Mouse (Mus musculus) cerebellum, adult 9-11 months (tissue): Measurements from ENCODE around the gene Rcan1.
"Not testable (repeated sequence)": the region's sequence is repeated elsewhere in the genome, so short reads cannot be mapped to it uniquely, and the experiment has no call there.

Experiments used
- DNase-seq: peaks from one replicate; pipeline ENCODE4 v3.0.0; 2022

Rcan1 gene

DNA sequence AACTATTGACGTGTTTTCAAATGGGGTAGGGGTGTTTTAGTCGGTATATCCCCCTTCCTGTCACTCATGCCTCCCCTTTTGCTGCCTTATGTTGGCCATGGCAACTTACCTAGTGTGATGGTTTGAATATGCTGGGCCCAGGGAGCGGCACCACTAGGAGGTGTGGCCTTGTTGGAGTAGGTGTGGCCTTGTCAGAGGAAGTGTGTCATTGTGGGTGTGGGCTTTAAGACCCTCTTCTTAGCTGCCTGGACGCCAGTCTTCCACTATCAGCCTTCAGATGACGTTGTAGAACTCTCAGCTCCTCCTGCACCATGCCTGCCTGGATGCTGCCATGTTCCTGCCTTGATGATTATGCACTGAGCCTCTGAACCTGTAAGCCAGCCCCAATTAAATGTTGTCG, at the start of gene Rcan1:
Gene Rcan1 (minus strand): TSS at position 162 of the 400 bp plus-strand sequence.
- DNase-seq = no peak

DNA sequence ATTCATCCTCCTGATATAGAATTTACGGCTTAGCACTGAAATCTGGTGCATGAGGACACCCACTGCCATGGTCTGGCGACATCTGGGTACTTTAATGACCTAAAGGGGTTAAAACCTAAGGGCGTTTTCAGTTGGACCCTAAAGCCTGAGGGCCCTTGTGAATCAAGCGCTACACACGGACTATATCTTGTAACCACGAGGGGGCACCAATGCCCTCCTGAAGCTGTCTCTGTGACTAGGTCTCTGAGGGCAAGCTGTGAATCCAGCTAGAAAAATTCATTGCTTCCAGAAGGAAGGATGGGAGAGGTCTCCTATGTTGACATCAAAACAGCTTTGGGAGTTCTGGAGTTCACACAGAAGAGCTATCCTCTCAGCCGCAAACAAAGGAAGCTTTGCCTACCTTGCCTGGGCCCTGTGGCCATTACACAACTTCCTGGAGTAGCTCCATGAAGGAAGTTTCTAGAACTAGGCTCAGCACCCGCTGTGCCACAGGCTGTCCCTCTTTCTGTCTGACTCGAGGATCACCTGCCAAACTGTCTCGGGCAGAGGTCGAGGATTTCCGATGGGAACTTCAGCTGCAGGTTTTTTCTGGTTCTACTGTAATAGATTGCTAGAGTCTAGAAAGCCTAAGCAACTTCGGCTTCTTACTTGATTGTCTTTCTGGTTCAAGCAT, 49.3 kb upstream of the Rcan1 start:
- DNase-seq = no peak

DNA sequence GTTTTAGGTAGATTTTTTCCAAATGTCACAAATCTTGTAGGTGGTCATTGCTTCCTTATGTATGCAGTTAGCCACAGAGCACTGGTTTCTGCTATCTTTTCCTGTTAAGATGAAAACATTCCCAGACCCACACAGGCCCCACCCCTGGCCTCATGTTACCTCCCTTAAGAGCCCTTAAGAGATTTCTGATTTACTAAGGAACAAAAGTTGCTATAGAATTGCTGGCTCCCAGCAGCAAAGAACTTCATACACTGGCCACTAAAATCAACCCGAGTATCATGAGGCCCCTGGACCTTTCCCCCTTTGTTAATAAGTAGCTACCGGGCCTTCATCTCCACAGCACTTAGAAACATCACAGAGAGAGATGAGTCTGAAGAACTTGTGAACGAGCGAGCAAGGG, 48.1 kb upstream of the Rcan1 start:
- no peak for DNase-seq

DNA sequence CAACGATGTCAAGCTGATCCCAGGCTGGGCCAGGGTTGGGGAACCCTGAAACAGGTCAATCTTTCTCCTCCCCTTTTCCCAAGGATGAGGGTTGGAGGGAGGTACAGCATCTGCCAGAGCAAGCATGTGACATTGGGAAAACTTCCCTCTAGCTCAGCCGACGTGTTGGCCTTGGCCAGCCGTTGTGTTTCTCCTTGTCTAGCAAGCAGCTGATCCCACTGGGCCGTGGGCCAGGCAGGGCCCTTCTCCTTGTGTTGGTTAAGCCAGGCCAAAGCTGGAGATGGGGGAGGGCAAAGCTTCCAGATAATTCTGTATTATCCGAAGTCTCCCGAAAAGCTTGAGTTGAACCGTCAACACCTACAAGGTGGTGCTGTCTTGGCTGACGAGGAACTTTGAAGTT, 45.5 kb upstream of the Rcan1 start:
- no peak for DNase-seq

DNA sequence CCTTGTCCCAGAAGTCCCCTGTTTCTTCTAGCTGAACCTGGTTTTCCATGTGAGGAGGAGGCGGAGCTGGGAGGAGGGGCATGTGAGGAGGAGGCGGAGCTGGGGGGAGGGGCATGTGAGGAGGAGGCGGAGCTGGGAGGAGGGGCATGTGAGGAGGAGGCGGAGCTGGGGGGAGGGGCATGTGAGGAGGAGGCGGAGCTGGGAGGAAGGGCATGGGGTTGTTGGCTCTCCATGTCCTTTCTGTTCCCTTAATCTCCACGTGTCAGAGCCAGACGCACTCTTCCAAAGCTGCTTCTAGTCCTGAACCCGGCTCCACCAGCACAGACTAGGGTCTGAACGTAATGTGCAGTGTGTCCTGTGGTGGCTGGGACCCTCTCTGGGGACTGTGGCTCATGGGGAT, 44.2 kb upstream of the Rcan1 start:
- not testable (repeated sequence) for DNase-seq

DNA sequence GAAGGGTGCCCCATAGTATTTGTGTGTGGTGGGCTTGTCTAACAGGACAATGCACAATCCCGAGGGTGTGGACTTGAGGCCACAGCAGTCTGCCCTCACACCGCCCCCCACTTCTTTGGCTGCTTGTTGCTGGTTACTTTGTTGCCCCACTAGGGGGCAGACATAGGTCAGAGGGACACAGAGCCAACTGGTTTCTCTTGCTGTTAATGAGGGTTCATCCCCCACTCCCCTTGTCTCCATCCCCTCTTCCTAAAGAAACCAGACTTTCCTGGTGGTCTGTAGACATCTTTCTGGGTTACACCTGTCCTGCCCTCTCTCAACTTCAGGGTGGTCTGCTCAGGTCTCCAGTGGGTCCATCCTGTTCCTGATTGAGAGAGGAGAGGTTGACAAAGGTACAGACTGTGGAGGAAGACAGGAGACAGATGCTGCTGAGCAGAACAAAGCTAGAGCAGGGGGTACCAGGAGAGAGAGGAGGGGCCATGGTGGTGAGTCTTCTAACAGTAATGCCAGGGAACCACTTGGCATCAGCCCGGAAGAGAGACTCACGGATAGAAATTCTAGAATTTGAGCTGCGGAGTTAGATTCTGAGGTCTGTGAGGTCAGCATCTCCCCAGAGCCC, 41.2 kb upstream of the Rcan1 start:
- DNase-seq = peak; percentile 4

DNA sequence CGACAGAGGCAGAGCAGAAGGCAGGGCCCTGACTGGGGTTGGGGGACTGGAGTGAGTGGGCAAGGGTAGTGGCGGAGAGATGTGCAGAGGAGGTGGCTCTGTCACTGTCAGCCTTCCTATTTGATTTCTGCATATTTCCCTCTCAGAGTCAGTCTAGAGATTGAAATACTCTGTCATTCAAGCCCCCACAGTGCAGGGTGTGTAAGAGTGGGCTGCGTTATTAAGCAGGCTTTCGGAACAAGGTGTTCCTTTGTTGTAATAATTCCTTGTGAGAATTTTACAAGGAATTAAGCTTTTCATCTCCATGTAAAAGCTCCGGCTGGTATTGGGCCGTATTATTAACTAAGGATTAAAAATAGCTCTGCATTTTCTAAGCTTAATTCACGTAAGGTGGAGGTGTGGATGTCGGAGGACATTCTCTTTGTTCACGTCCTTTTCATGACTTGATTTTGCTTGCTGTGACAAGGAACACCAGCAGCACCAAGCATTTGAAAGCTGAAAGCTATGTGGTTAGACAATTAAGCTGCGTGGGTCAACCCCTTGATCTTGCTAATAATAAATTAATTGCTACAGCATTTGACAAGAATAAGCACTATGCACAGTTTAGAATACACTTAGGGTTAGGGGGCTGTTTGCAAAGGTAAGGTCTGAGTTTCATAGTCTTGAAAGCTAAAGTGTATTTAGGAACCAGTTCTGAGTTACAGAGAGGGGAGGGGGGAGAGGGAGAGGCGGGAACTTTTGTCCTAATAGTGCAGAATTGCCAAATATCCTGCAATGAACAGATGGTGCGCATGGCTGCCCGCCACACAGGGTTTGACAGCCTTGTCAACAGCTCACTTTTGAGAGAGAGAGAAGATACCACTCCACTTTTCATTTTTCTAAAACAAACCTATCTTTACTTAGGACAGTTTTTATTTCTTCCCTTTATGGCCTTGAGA, 40.4 kb upstream of the Rcan1 start:
- peak; percentile 11 for DNase-seq

DNA sequence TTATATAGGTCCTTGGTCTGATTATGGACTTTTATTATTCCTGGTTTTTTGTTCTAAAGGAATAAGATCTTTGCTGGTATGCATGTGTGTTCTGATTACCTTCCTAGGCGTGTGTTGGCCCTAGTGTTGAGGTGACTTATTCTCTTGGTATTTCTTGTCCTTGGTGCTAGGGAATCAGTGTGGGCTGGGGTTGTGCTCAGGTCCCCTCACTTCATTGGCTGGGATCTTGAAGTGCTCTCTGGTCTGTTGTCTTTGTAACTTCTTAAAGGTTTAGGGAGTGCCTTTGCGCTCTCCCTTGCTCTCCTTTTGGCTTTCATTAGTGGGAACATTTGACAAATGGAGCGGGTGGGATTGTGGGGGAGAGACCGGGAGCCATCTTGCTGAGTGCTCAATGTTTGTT, 36.9 kb upstream of the Rcan1 start:
- no peak for DNase-seq

DNA sequence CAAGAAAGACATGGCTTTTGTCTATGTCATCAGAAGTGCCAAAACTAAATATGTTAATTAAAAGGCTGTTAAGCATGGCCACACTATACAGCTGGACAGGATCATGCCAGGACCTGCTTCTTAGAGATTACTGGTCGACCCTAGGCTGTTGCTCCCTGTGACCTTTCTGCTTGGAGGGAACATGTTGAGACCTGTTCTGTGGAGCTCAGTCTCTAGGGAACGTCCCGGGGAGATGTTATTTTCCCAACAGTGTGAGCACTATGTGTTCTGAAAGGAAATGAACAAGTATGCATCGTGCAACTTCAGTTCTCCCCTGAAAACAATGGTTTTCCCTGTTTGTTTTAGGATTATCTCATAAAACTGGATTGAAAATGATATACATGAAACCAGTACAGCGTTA, 32.4 kb upstream of the Rcan1 start:
- DNase-seq = no peak

DNA sequence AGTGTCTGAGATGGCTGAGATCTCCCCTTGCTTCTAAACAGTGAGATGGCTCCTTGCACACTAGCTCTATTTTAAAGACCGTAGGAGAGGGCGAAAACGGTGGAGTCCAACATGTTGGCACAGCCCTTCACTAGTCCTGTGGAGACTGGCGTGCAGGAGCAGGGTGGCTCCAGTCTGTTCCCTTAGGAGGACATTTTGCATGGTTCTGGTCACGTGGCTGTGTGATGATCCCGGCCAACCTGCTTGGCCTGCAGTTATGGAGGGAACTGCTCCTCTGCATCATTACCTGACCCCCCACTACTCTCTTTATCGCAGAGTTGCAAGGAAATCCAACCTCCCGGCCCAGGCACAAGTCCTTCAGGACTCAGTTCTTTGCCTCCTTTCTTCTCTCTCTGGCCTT, 29.9 kb upstream of the Rcan1 start:
- DNase-seq = no peak

DNA sequence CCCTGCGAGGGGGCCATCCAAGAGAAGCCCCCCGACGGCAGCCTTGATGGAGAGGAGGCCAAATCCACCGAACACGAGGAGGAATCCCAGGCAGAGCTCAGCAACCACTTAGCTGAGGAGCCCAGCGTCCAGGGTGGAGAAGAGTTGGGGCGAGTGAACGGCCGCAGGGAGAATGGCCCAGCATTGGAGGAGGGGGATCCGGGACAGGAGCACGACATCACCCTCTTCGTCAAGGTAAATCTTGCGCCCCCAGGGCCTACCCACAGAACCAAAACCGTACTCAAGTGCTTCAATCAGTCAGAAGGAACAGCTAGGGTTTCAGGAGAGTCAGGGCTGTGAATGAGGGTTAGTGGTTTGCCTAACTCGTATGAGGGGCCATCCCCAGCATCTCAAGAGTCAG, 28.7 kb upstream of the Rcan1 start:
- DNase-seq = no peak

DNA sequence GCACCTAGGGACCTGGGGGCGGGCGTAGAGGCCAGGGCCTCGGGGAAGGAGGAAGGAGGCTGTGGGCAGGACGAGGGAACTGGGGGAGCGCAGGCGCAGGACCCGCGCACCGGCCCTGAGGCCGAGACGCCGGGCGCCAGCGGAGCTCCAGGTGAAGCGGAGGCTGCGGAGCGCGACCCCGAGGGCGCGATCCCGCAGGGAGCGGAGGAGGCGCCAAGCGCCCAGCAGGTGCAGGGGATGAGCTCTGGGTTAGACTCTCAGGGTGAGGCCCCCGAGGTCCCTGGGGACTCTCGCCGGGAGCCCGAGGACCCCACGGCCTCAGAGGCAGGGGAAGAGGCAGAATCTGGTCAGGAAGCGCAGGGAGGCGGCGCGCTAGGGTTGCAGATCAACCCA, 27.9 kb upstream of the Rcan1 start:
- DNase-seq = no peak

DNA sequence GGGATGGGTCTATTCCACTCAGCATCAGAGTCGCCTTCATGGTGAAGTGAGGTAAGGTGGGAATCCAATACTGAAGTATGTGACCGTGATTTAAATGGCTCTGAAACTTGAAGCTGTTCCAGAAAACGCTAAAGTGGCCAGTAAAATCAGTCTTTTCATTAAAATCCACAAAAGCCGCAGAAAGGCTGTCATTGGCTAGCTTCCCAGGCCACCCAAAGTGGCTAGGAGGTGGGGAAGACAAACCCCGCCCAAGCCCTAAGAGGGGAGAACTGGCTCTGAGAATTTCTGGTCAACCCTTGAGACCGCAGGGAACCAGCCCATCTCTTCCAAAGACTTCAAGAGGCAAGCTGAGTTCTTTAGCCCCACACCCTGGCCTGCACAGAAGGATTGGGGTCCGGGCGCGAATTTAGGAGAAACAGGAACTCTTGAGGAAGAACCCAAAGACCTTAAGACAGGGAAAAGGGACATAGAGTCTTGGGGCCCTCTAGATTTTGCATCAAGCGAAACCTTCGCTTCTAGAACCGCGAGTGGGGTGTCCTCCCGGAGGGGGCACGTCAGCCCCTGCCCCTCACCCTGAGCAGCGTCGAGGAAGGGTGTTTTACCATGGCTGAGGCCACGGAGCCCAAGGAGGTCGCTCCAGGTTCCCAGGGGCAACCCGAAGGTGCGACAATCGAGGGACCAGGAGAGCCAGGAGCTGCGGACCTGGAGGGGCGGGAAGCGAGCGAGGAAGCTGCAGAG, 27.4 kb upstream of the Rcan1 start:
- no peak for DNase-seq

DNA sequence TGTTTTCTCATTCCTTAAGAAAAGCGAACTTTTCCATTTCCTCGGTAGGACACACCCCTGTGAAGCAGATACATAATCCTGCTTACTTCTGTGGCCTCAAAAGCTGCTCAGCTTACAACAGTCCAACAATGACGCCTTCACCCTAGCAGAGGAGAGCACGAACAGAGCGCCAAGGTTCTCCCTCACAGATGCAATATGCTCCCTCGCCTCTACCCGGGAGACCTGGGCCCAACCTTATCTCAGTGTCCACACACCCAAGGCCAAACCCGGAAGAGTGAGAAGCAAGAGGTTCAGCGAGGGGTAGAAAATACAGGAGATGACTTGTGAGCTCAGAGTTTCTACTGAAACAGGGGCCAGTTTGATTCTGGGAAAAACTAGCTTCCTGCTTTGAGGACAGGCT, 18.7 kb upstream of the Rcan1 start:
- no peak for DNase-seq

DNA sequence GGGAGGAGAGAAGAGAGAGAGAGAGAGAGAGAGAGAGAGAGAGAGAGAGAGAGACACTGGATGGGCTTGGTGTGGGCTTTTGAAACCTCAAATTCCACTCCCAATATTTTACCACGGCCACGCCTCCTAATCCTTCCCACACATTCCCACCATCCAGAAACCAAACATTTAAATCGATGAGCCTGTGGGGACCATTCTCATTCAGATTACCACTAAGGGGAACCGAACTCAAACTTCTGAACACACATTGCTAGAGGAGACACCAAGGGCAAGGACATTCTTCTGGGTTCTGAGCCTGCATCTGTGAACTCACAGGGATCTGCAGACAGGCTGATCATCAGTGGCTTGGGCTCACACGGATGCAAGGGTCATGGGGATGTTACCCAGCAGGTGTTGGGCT, 17.8 kb upstream of the Rcan1 start:
- DNase-seq = no peak

DNA sequence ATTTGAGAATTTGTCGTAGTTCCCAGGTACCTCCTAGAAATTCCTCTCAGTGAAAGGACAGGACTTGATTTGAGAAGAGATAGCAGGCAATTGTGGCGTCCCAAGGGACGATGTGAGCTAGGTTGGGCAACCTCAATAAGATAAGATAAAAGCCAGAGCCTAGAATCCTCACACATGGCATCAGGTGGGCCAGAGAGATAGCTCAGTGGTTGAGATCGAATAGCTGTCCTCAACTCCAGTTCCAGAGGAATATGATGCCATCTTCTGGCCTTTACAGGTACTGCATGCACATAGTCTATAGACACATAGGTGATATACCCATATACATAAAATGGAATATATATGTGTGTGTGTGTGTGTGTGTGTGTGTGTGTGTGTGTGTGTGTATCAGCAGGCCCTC, 16.8 kb upstream of the Rcan1 start:
- peak; percentile 10 for DNase-seq

DNA sequence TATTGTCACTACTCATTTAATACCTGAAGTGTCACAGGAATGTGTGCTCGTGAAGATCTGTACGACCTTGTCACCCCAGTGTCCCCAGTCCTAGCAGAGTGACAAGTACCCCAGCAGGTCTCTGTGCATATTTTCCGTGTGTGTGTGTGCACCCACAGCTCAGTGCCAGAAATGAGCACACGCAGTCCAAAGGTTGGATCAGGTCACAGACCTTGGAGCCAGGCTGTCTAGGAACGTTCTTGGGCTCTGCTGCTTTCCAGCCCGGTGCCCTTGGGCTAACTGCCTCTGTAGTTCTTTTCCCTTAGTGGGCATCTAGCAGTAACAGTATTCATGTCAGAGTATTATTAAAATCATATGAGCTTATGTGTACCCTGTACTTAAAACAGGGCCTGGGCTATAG, 16.4 kb upstream of the Rcan1 start:
- no peak for DNase-seq

DNA sequence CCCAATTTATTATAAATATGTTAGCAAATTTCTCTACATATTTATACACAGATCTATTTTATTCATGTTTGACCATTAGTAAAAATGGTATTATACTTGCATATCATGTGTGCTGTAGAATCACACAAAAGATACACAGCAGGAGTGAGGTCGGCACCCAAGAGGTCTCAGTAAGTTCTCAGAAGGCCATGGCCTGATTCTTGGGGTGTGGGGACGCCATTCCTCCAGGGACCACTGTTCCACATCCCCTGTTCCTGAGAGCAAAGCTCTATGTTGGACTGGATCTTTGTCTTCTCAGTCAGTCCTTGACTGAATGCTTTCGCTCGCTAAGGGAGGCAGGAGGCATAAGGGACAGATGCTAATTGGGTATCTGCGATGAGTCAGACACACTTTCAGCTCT, 14.8 kb upstream of the Rcan1 start, which contains the start of gene Clic6:
Gene Clic6 (plus strand): TSS at position 301 of the 400 bp plus-strand sequence.
- no peak for DNase-seq

DNA sequence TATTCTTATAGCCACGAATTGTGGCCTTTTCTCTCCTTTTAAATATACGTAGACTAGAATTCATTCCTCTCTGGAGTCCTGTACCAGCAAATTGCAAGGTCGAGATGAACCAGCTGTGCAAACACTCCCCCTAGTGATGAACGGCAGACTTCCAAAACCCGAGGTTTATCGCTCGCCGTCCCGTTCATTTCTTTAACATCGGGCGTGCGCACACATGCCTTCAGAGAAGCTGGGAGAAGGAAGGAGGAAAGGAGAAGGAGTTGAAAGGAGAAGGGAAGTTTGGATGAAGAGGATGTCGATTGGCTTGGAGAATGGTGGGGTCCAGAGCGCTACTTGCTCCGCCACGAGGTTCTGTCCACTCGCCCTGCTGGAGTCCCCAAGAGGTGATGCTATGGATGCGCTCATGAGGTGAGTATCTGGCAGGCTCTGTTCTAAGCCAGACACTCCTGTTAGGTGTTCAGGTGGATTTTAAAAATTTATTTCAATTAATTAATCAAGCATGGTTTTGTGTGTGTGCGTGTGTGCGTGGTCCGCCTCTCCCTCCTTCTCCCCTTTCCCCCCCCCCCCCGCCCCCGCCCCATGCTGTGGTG, 8.0 kb upstream of the Rcan1 start:
- peak; percentile 48 for DNase-seq

DNA sequence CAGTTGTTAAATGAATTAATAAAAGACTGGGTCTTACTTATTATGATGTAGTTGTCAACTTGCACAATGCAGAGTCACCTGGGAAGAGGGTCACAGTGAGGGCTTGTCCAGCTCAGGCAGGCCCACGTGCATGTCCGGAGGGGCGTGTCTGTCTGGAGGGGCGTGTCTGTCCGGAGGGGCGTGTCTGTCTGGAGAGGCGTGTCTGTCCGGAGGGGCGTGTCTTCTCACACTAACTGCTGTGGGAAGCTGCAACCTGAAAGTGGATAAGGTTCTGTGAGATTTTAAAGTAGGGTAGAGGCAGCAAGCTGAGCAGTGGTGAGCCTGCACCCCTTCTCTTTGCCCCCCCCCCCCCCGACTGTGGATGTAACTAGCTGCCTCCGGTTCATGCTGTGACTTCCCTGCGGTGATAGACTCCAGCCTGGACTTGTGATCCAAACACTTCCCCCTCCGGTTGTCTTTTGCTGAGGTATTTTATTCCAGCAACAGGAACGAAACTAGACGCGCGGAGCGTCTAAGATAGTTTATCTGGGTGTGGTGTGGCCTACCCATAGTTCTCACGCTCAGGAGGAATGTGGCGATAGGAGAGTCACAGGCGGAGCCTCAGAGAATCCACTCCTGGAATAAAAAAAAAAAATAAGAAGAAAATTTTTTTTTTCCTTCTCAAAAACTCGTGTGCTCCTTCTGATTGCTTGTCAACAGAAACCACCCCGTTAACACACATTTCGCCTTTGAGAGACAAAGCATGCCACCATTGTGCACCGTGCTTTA, 4.6 kb upstream of the Rcan1 start:
- DNase-seq = no peak

DNA sequence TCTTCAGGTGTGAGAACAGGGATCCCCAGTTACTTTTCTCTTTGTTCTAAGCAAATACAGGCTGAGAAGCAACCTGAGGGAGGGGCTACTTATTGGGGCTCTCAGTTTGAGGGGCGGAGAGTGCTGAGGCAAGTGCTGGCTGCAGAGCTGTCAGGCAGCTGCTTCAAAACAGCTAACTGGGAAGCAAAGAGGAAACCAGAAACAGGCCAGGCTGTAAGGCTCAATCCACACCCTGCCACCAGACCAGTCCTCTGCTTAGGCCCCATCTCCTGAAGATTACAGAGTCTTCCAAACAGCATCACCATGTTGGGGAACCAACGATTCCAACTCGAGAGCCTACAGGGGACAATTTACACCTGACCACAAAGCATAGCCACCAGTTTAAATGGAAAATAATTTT, 2.2 kb upstream of the Rcan1 start:
- no peak for DNase-seq

DNA sequence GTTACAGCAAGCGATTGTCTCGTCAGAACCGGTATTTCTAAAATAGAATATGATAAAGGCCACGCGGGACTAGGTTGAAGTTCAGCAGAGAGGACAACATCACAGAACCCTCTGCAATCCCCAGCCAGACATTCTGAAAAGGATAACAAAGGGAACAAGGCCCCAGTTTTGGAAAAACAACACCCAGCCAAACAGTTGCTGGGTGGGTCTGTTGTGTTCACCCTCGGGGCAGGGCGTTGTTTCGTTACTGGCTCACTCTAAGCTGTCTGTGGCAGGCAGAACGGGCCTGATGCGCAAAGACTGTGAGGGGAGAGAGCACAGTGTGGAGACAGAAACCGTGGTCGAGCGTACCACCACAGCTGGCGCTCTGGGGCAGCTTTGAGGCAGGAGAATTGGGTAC, 2.2 kb downstream of the Rcan1 start:
- DNase-seq = no peak
